8 mouse cellular contexts compared by ENCODE assay signal in the genomic region with DNA sequence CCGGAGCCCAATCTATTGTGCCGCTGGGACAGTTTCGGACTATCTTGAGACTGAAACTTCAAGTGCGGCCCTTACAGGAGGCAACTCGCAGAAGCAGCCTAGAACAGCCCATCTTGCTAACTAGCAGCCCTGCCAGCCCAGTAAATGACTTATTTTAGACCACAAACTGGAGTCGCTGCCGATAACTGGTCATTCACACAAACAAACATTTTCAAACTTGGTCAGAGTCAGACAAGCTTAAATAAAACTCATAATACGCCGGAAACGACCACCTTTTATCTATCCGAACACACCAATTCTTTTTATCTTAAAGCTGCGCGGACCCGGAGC. TPM values are rescaled to one million over a fixed set of nuclear protein-coding genes. Genes with fewer than 3 reads are reported as not detected.
DNase-seq lines count a peak whose midpoint lies in the region; ATAC-seq and TF ChIP-seq lines count a peak whose summit lies in the region.

No protein-coding gene starts in this region.

- ATAC-seq in heart, embryonic 13.5 days (ENCODE audit: extremely low read depth, insufficient number of reproducible peaks, low FRiP score, low TSS enrichment), result no peak
- no peak for ATAC-seq in hindbrain, embryonic 14.5 days (ENCODE audit: low FRiP score)
- ATAC-seq in megakaryocyte-erythroid progenitor cell, adult 5-6 weeks (replicated peaks; ENCODE audit: low FRiP score, low TSS enrichment, poor library complexity, severe bottlenecking), result peak; percentile 11; the same call in 1 of the 2 replicates

- H3K9me3 ChIP-seq in heart, embryonic 13.5 days, result no peaks in the 10 kb centered on the region
- H3K9me3 ChIP-seq in hindbrain, embryonic 14.5 days (ENCODE audit: control insufficient read depth, low read length), result no peaks in the 10 kb centered on the region

- TF ChIP-seq CTCF in bone marrow macrophage, adult 2 months (IDR thresholded peaks at IDR 0.05; ENCODE audit: low read depth, low read length), result no peak

- peak overlapping the region; percentile 79 for H3K4me3 ChIP-seq in heart, embryonic 13.5 days
- H3K4me3 ChIP-seq in bone marrow macrophage, adult 2 months (ENCODE audit: insufficient read depth, low read length), result peak overlapping the region; percentile 29; the same call in 1 of the 2 replicates
- H3K4me3 ChIP-seq in hindbrain, embryonic 14.5 days (replicated peaks; ENCODE audit: low read length), result peak overlapping the region; percentile 39

- peaks cover 20% of the 10 kb centered on the region for H3K4me1 ChIP-seq in heart, embryonic 13.5 days
- H3K4me1 ChIP-seq in bone marrow macrophage, adult 2 months (ENCODE audit: control insufficient read depth, insufficient read depth, low read length), result no peaks in the 10 kb centered on the region
- H3K4me1 ChIP-seq in hindbrain, embryonic 14.5 days (replicated peaks; ENCODE audit: control insufficient read depth, insufficient read depth, low read length), result peaks cover 30% of the 10 kb centered on the region; the same call in 1 of the 2 replicates

- no peak for TF ChIP-seq POLR2A in bone marrow macrophage, adult 2 months (IDR thresholded peaks at IDR 0.05; ENCODE audit: borderline replicate concordance, low read depth, low read length)

- peak overlapping the region; percentile 87 for H3K4me2 ChIP-seq in heart, embryonic 13.5 days
- H3K4me2 ChIP-seq in hindbrain, embryonic 14.5 days (replicated peaks), result peak overlapping the region; percentile 96

- no peak for DNase-seq in heart, adult 11 months
- DNase-seq in hindbrain, embryonic 14.5 days (ENCODE audit: low spot score), result no peak
- DNase-seq in frontal cortex, postnatal 14 days (ENCODE audit: low spot score in 2 of 2), result no peak
- DNase-seq in right cerebral cortex, postnatal 4 days, result no peak
- no peak for DNase-seq in embryo, embryonic 10 days (ENCODE audit: low spot score)

- H3K27ac ChIP-seq in heart, embryonic 13.5 days (replicated peaks), result peak overlapping the region; percentile 94
- no peak overlapping the region for H3K27ac ChIP-seq in bone marrow macrophage, adult 2 months (ENCODE audit: insufficient read depth, low read depth, low read length)
- peak overlapping the region; percentile 68 for H3K27ac ChIP-seq in hindbrain, embryonic 14.5 days

- under 1% methylated on average over 14 of the region's 14 CpGs for WGBS in heart, embryonic 13.5 days
- WGBS in hindbrain, embryonic 14.5 days, result 0% methylated on average over 14 of the region's 14 CpGs

- H3K27me3 ChIP-seq in heart, embryonic 13.5 days (replicated peaks), result peaks cover 15% of the 10 kb centered on the region
- H3K27me3 ChIP-seq in hindbrain, embryonic 14.5 days (ENCODE audit: control insufficient read depth, insufficient read depth, low read length), result peaks cover 54% of the 10 kb centered on the region

- H3K36me3 ChIP-seq in heart, embryonic 13.5 days, result no peaks in the 10 kb centered on the region
- no peaks in the 10 kb centered on the region for H3K36me3 ChIP-seq in hindbrain, embryonic 14.5 days (replicated peaks; ENCODE audit: control insufficient read depth, insufficient read depth)

- H3K9ac ChIP-seq in heart, embryonic 13.5 days, result peak overlapping the region; percentile 90
- peak overlapping the region; percentile 69 for H3K9ac ChIP-seq in hindbrain, embryonic 14.5 days

RNA-seq across cellular contexts. Expression of a gene that starts 7.2 kb away (rescaled TPM):
- 27.2 and 30.0 TPM in 2 replicates for polyA plus RNA-seq in heart, embryonic 13.5 days (2015; fragmentation: Nextera tagmentation; extraction: Ambion mirVana)
- polyA plus RNA-seq in bone marrow macrophage, adult 2 months (2012; ENCODE audit: insufficient read depth, insufficient read length, missing spikeins), result not detected in 2 replicates
- 29.7 and 32.7 TPM in 2 replicates for polyA plus RNA-seq in hindbrain, embryonic 14.5 days (2014; fragmentation: Nextera tagmentation; extraction: Ambion mirVana)
- 12.9 and 18.2 TPM in 2 replicates for total RNA-seq in megakaryocyte-erythroid progenitor cell, adult 5-6 weeks (2014; fragmentation: Nextera tagmentation)
- 5.8 and 10.2 TPM in 2 replicates for total RNA-seq in megakaryocyte-erythroid progenitor cell, adult 5-6 weeks (2017)

RNA-seq across cellular contexts. Expression of a gene that starts 7.8 kb away (rescaled TPM):
- 156 and 180 TPM in 2 replicates for polyA plus RNA-seq in heart, embryonic 13.5 days (2015; fragmentation: Nextera tagmentation; extraction: Ambion mirVana)
- 94.7 and 122 TPM in 2 replicates for polyA plus RNA-seq in bone marrow macrophage, adult 2 months (2012; ENCODE audit: insufficient read depth, insufficient read length, missing spikeins)
- 316 and 322 TPM in 2 replicates for polyA plus RNA-seq in hindbrain, embryonic 14.5 days (2014; fragmentation: Nextera tagmentation; extraction: Ambion mirVana)
- total RNA-seq in megakaryocyte-erythroid progenitor cell, adult 5-6 weeks (2014; fragmentation: Nextera tagmentation), result 135 and 136 TPM in 2 replicates
- 293 and 398 TPM in 2 replicates for total RNA-seq in megakaryocyte-erythroid progenitor cell, adult 5-6 weeks (2017)

RNA-seq across cellular contexts. Expression of a gene that starts 53.1 kb away (rescaled TPM):
- polyA plus RNA-seq in heart, embryonic 13.5 days (2015; fragmentation: Nextera tagmentation; extraction: Ambion mirVana), result 0.11 and 0.52 TPM in 2 replicates
- polyA plus RNA-seq in bone marrow macrophage, adult 2 months (2012; ENCODE audit: insufficient read depth, insufficient read length, missing spikeins), result not detected in 2 replicates
- 0.40 and 1.3 TPM in 2 replicates for polyA plus RNA-seq in hindbrain, embryonic 14.5 days (2014; fragmentation: Nextera tagmentation; extraction: Ambion mirVana)
- total RNA-seq in megakaryocyte-erythroid progenitor cell, adult 5-6 weeks (2014; fragmentation: Nextera tagmentation), result 2.1 TPM in 1 of 2 replicates, not detected in the other
- 1.3 and 4.0 TPM in 2 replicates for total RNA-seq in megakaryocyte-erythroid progenitor cell, adult 5-6 weeks (2017)

Comparison
In these comparisons a context has a peak if more than half of its experiments do, and no peak if none do; other contexts are left out.
1. H3K4me3 ChIP-seq: peak in every context shown above with its lines; median percentile 79 in heart, embryonic 13.5 days; 39 in hindbrain, embryonic 14.5 days; 29 in bone marrow macrophage, adult 2 months.
2. RNA of a gene that starts 7.2 kb away (polyA plus RNA-seq): 29.7 to 32.7 TPM in hindbrain, embryonic 14.5 days and 27.2 to 30.0 TPM in heart, embryonic 13.5 days; not detected in bone marrow macrophage, adult 2 months; every median in the first group is over 10 times any median in the second.